Mouse (Mus musculus): ENCODE results near the gene Scai. TPM values are rescaled to one million over a fixed set of nuclear protein-coding genes. Genes with fewer than 3 reads are reported as not detected.

Gene Scai
- polyA plus RNA-seq, 1 experiment = 1.6 TPM

GRCm38 (mm10) chr2:39219034-39219433, 28.5 kb upstream of the Scai start:
- TF ChIP-seq CTCF (IDR thresholded peaks at IDR 0.05; ENCODE audit: extremely low read depth, insufficient read depth, insufficient read length, insufficient replicate concordance) (no peak), POLR2A (IDR thresholded peaks at IDR 0.05; ENCODE audit: low read depth, low read length) (no peak)
- no peaks in the 10 kb centered on the region for H3K36me3 ChIP-seq (ENCODE audit: control insufficient read depth, insufficient read depth, low read length)
- 96% methylated on average over 3 of the region's 3 CpGs for WGBS
- no peak for DNase-seq (ENCODE audit: low read depth in 1 of 2, low spot score in 2 of 2)
- no peak overlapping the region for H3K27ac ChIP-seq (ENCODE audit: insufficient read depth, low read length)
- H3K4me3 ChIP-seq (ENCODE audit: extremely low read depth, insufficient read depth, insufficient read length) = no peak overlapping the region
- peaks cover 4% of the 10 kb centered on the region; the same call in 1 of the 2 replicates for H3K4me1 ChIP-seq (ENCODE audit: control insufficient read depth, insufficient read depth, insufficient read length)
- H3K27me3 ChIP-seq (ENCODE audit: control insufficient read depth, insufficient read depth, low read length) = no peaks in the 10 kb centered on the region

GRCm38 (mm10) chr2:39217150-39217549, 26.6 kb upstream of the Scai start:
- no peak for DNase-seq (ENCODE audit: low read depth in 1 of 2, low spot score in 2 of 2)
- TF ChIP-seq CTCF (IDR thresholded peaks at IDR 0.05; ENCODE audit: extremely low read depth, insufficient read depth, insufficient read length, insufficient replicate concordance) = no peak
- no peak for TF ChIP-seq POLR2A (IDR thresholded peaks at IDR 0.05; ENCODE audit: low read depth, low read length)
- Histone ChIP-seq H3K27me3 (ENCODE audit: control insufficient read depth, insufficient read depth, low read length) (no peaks in the 10 kb centered on the region), H3K4me1 (ENCODE audit: control insufficient read depth, insufficient read depth, insufficient read length) (peaks cover 3% of the 10 kb centered on the region; the same call in 1 of the 2 replicates), H3K4me3 (ENCODE audit: extremely low read depth, insufficient read depth, insufficient read length) (no peak overlapping the region), H3K36me3 (ENCODE audit: control insufficient read depth, insufficient read depth, low read length) (no peaks in the 10 kb centered on the region), H3K27ac (ENCODE audit: insufficient read depth, low read length) (no peak overlapping the region)
- 96% methylated on average over 4 of the region's 4 CpGs for WGBS

- TF ChIP-seq CTCF (IDR thresholded peaks at IDR 0.05; ENCODE audit: extremely low read depth, insufficient read depth, insufficient read length, insufficient replicate concordance) = no peak
- TF ChIP-seq POLR2A (IDR thresholded peaks at IDR 0.05; ENCODE audit: low read depth, low read length) = no peak
- no peaks in the 10 kb centered on the region; the same call in 1 of the 2 replicates for H3K4me1 ChIP-seq (ENCODE audit: control insufficient read depth, insufficient read depth, insufficient read length)
- peaks cover 2% of the 10 kb centered on the region; the same call in 1 of the 2 replicates for H3K36me3 ChIP-seq (ENCODE audit: control insufficient read depth, insufficient read depth, low read length)
- no peak for DNase-seq (ENCODE audit: low read depth in 1 of 2, low spot score in 2 of 2)
- no peak overlapping the region for H3K4me3 ChIP-seq (ENCODE audit: extremely low read depth, insufficient read depth, insufficient read length)
- WGBS = 89% methylated on average over 4 of the region's 4 CpGs
- no peaks in the 10 kb centered on the region for H3K27me3 ChIP-seq (ENCODE audit: control insufficient read depth, insufficient read depth, low read length)
- no peak overlapping the region for H3K27ac ChIP-seq (ENCODE audit: insufficient read depth, low read length)
Measured at GRCm38 (mm10) chr2:39210738-39211137, 20.2 kb upstream of the Scai start.

GRCm38 (mm10) chr2:39203359-39203758, 12.8 kb upstream of the Scai start:
- DNase-seq (ENCODE audit: low read depth in 1 of 2, low spot score in 2 of 2) = no peak
- TF ChIP-seq CTCF (IDR thresholded peaks at IDR 0.05; ENCODE audit: extremely low read depth, insufficient read depth, insufficient read length, insufficient replicate concordance) (no peak), POLR2A (IDR thresholded peaks at IDR 0.05; ENCODE audit: low read depth, low read length) (no peak)
- Histone ChIP-seq H3K27ac (ENCODE audit: insufficient read depth, low read length) (no peak overlapping the region), H3K27me3 (ENCODE audit: control insufficient read depth, insufficient read depth, low read length) (no peaks in the 10 kb centered on the region), H3K4me1 (ENCODE audit: control insufficient read depth, insufficient read depth, insufficient read length) (no peaks in the 10 kb centered on the region), H3K36me3 (ENCODE audit: control insufficient read depth, insufficient read depth, low read length) (peaks cover 11% of the 10 kb centered on the region; the same call in 1 of the 2 replicates), H3K4me3 (ENCODE audit: extremely low read depth, insufficient read depth, insufficient read length) (no peak overlapping the region)
- 93% methylated on average over 2 of the region's 2 CpGs for WGBS

GRCm38 (mm10) chr2:39194809-39195208, 4.3 kb upstream of the Scai start:
- Histone ChIP-seq H3K27me3 (ENCODE audit: control insufficient read depth, insufficient read depth, low read length) (no peaks in the 10 kb centered on the region), H3K4me1 (ENCODE audit: control insufficient read depth, insufficient read depth, insufficient read length) (no peaks in the 10 kb centered on the region), H3K27ac (ENCODE audit: insufficient read depth, low read length) (no peak overlapping the region), H3K4me3 (ENCODE audit: extremely low read depth, insufficient read depth, insufficient read length) (no peak overlapping the region), H3K36me3 (ENCODE audit: control insufficient read depth, insufficient read depth, low read length) (peaks cover 10% of the 10 kb centered on the region; the same call in 1 of the 2 replicates)
- no peak for DNase-seq (ENCODE audit: low read depth in 1 of 2, low spot score in 2 of 2)
- no peak for TF ChIP-seq POLR2A (IDR thresholded peaks at IDR 0.05; ENCODE audit: low read depth, low read length)
- no peak for TF ChIP-seq CTCF (IDR thresholded peaks at IDR 0.05; ENCODE audit: extremely low read depth, insufficient read depth, insufficient read length, insufficient replicate concordance)
- 93% methylated on average over 2 of the region's 2 CpGs for WGBS

- WGBS = 3% methylated on average over 38 of the region's 39 CpGs
Measured at GRCm38 (mm10) chr2:39189961-39190560, 473 bp downstream of the Scai start.

GRCm38 (mm10) chr2:39185942-39186341, 4.6 kb downstream of the Scai start:
- H3K27me3 ChIP-seq (ENCODE audit: control insufficient read depth, insufficient read depth, low read length) = no peaks in the 10 kb centered on the region
- H3K4me3 ChIP-seq (ENCODE audit: extremely low read depth, insufficient read depth, insufficient read length) = no peak overlapping the region
- 0 out of 2 replicates have a peak, but pooled peaks cover 1% of the 10 kb centered on the region for H3K36me3 ChIP-seq (ENCODE audit: control insufficient read depth, insufficient read depth, low read length)
- no peak for TF ChIP-seq CTCF (IDR thresholded peaks at IDR 0.05; ENCODE audit: extremely low read depth, insufficient read depth, insufficient read length, insufficient replicate concordance)
- TF ChIP-seq POLR2A (IDR thresholded peaks at IDR 0.05; ENCODE audit: low read depth, low read length) = no peak
- DNase-seq (ENCODE audit: low read depth in 1 of 2, low spot score in 2 of 2) = no peak
- H3K4me1 ChIP-seq (ENCODE audit: control insufficient read depth, insufficient read depth, insufficient read length) = no peaks in the 10 kb centered on the region
- no peak overlapping the region for H3K27ac ChIP-seq (ENCODE audit: insufficient read depth, low read length)
- 63% methylated on average over 3 of the region's 3 CpGs for WGBS

More at GRCm38 (mm10) chr2:39189961-39190560, 473 bp downstream of the Scai start:
- DNase-seq (ENCODE audit: low read depth in 1 of 2, low spot score in 2 of 2) = peak; percentile 17 to 22
- Histone ChIP-seq H3K27me3 (ENCODE audit: control insufficient read depth, insufficient read depth, low read length) (no peaks in the 10 kb centered on the region), H3K4me1 (ENCODE audit: control insufficient read depth, insufficient read depth, insufficient read length) (no peaks in the 10 kb centered on the region), H3K4me3 (ENCODE audit: extremely low read depth, insufficient read depth, insufficient read length) (peak overlapping the region; percentile 85), H3K36me3 (ENCODE audit: control insufficient read depth, insufficient read depth, low read length) (0 out of 2 replicates have a peak, but pooled peaks cover 1% of the 10 kb centered on the region), H3K27ac (ENCODE audit: insufficient read depth, low read length) (peak overlapping the region; percentile 78)
- TF ChIP-seq CTCF (IDR thresholded peaks at IDR 0.05; ENCODE audit: extremely low read depth, insufficient read depth, insufficient read length, insufficient replicate concordance) = no peak
- no peak for TF ChIP-seq POLR2A (IDR thresholded peaks at IDR 0.05; ENCODE audit: low read depth, low read length)

Data from spleen, adult 2 months (tissue).